14 mouse cellular contexts compared by ENCODE assay signal in the genomic region with DNA sequence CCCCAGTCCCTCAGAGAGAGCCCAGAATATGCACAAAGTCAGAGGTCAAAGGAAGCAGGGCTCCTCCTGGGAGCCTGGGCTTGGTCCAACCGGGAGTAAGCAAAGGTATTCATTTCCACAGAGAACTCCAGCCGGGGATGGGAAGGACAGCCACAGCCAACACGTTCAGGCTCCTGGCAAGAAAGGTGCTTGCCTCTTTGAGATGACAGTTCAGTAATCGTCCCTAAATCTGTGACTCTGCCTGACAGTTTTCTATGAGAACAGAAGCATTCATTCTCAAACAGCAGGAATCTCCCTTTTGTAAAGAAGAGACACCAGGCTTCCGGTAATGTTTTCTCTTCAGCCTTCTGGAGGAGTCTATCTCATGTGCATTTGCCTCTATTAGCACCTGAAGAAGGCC. TPM values are rescaled to one million over a fixed set of nuclear protein-coding genes. Genes with fewer than 3 reads are reported as not detected.
DNase-seq lines count a peak whose midpoint lies in the region; ATAC-seq lines count a peak whose summit lies in the region.
"Had no signal": no experiment of that assay in that cellular context is flagged by ENCODE, and none has a peak within 500 bp of the region (broad histone marks: within the 10 kb centered on the region; RNA-seq: fewer than 3 reads in every experiment).

No protein-coding gene starts in this region.

- peak overlapping the region; percentile 29 for H3K4me2 ChIP-seq in neural tube, embryonic 11.5 days (ENCODE audit: low read depth)
- peak overlapping the region; percentile 68 for H3K4me2 ChIP-seq in forebrain, embryonic 16.5 days (ENCODE audit: low read length)
- H3K4me2 ChIP-seq in limb, embryonic 15.5 days, result peak overlapping the region; percentile 83; the same call in 1 of the 2 replicates

- 25% methylated on average over 5 of the region's 5 CpGs for WGBS in neural tube, embryonic 11.5 days
- 25% methylated on average over 5 of the region's 5 CpGs for WGBS in forebrain, embryonic 16.5 days
- 52% methylated on average over 5 of the region's 5 CpGs for WGBS in limb, embryonic 15.5 days

- no peaks in the 10 kb centered on the region for H3K9me3 ChIP-seq in neural tube, embryonic 11.5 days (ENCODE audit: control insufficient read depth, low read length)
- no peaks in the 10 kb centered on the region for H3K9me3 ChIP-seq in forebrain, embryonic 16.5 days (ENCODE audit: control insufficient read depth, low read length)
- no peaks in the 10 kb centered on the region for H3K9me3 ChIP-seq in limb, embryonic 15.5 days

- no peak for ATAC-seq in neural tube, embryonic 11.5 days (ENCODE audit: insufficient read depth, low FRiP score, low TSS enrichment)
- no peak for ATAC-seq in forebrain, embryonic 16.5 days
- no peak for ATAC-seq in limb, embryonic 15.5 days (ENCODE audit: insufficient number of reproducible peaks, low FRiP score, low TSS enrichment, low read depth)
- no peak for ATAC-seq in inflammation-experienced regulatory T-cells, adult 6 months

- intact Hi-C loops in gastrocnemius, postnatal 14 days (cut with DNase I; ENCODE audit: low total_unique reads), result loop anchor here (5.0 to 10.0 kb wide), 2 partner anchors 52 to 125 kb away; no protein-coding TSS in a partner anchor

- no peaks in the 10 kb centered on the region for H3K27me3 ChIP-seq in neural tube, embryonic 11.5 days (ENCODE audit: control insufficient read depth, insufficient read depth, low read length)
- H3K27me3 ChIP-seq in forebrain, embryonic 16.5 days (replicated peaks; ENCODE audit: control insufficient read depth, insufficient read depth, low read length), result peaks cover 15% of the 10 kb centered on the region
- no peaks in the 10 kb centered on the region for H3K27me3 ChIP-seq in limb, embryonic 15.5 days

- H3K9ac ChIP-seq in neural tube, embryonic 11.5 days (ENCODE audit: low read length), result no peak overlapping the region
- peak overlapping the region; percentile 30; the same call in 1 of the 2 replicates for H3K9ac ChIP-seq in forebrain, embryonic 16.5 days (replicated peaks; ENCODE audit: low read depth, low read length)
- no peak overlapping the region for H3K9ac ChIP-seq in limb, embryonic 15.5 days

- DNase-seq in neural tube, embryonic 11.5 days (ENCODE audit: low spot score), result no peak
- no peak for DNase-seq in neural tube, embryonic 10.5 days (ENCODE audit: extremely low spot score, low spot score)
- no peak for DNase-seq in gastrocnemius, postnatal 14 days
- DNase-seq in kidney, adult 9 months, result no peak
- DNase-seq: cerebellum, postnatal 25 days; gastrocnemius, postnatal 36 days; heart, postnatal 36 days; kidney, postnatal 36 days; spleen, adult 18-20 months; thymus, postnatal 14 days had no signal

- no peak overlapping the region; the same call in 1 of the 2 replicates for H3K4me3 ChIP-seq in neural tube, embryonic 11.5 days (ENCODE audit: low read depth, low read length)
- H3K4me3 ChIP-seq in forebrain, embryonic 16.5 days (replicated peaks; ENCODE audit: low read length), result no peak overlapping the region
- H3K4me3 ChIP-seq in limb, embryonic 15.5 days, result no peak overlapping the region
- H3K4me3 ChIP-seq: erythroblast, embryonic 14.5 days had no signal

- peaks cover 35% of the 10 kb centered on the region for H3K4me1 ChIP-seq in neural tube, embryonic 11.5 days (ENCODE audit: control insufficient read depth, insufficient read depth, low read length)
- peaks cover 63% of the 10 kb centered on the region for H3K4me1 ChIP-seq in forebrain, embryonic 16.5 days (replicated peaks; ENCODE audit: control insufficient read depth, insufficient read depth, low read length)
- peaks cover 76% of the 10 kb centered on the region for H3K4me1 ChIP-seq in limb, embryonic 15.5 days

- H3K27ac ChIP-seq in neural tube, embryonic 11.5 days (ENCODE audit: low read depth, low read length), result no peak overlapping the region
- no peak overlapping the region for H3K27ac ChIP-seq in forebrain, embryonic 16.5 days (ENCODE audit: low read length)
- no peak overlapping the region for H3K27ac ChIP-seq in limb, embryonic 15.5 days

- no peaks in the 10 kb centered on the region; the same call in 1 of the 2 replicates for H3K36me3 ChIP-seq in neural tube, embryonic 11.5 days (ENCODE audit: control insufficient read depth, insufficient read depth, low read length)
- no peaks in the 10 kb centered on the region for H3K36me3 ChIP-seq in forebrain, embryonic 16.5 days (ENCODE audit: control insufficient read depth, insufficient read depth)
- H3K36me3 ChIP-seq in limb, embryonic 15.5 days, result peaks cover 19% of the 10 kb centered on the region

RNA-seq across cellular contexts. Expression of a gene that starts 4.6 kb away (rescaled TPM):
- 34.5 and 35.8 TPM in 2 replicates for polyA plus RNA-seq in neural tube, embryonic 11.5 days (2014; fragmentation: Nextera tagmentation; extraction: Ambion mirVana)
- polyA plus RNA-seq in forebrain, embryonic 16.5 days (2015; fragmentation: Nextera tagmentation; extraction: Ambion mirVana), result 29.1 and 29.6 TPM in 2 replicates
- 18.2 and 22.4 TPM in 2 replicates for polyA plus RNA-seq in limb, embryonic 15.5 days (2015; fragmentation: Nextera tagmentation; extraction: Ambion mirVana)
- 1 to 10 TPM; 7.5 to 9.2 TPM for total RNA-seq in gastrocnemius, postnatal 14 days (2021)
- 1 to 10 TPM; 1.9 to 5.7 (median 4.4) TPM for polyA plus RNA-seq in inflammation-experienced regulatory T-cells, adult 6 months (2017; shearing (Covaris generic))

Comparison
In these comparisons a context has a peak if more than half of its experiments do, and no peak if none do; other contexts are left out.
1. H3K4me2 ChIP-seq: peak in every context shown above with its lines; median percentile 83 in limb, embryonic 15.5 days; 68 in forebrain, embryonic 16.5 days; 29 in neural tube, embryonic 11.5 days.